Mouse (Mus musculus) gastrocnemius, adult 2 months (tissue): ENCODE data around the gene Tekt5. TPM values are rescaled to one million over a fixed set of nuclear protein-coding genes. Genes with fewer than 3 reads are reported as not detected.

Experiments used
- DNase-seq: peaks from one replicate; pipeline ENCODE4 v3.0.0; 2022
- H3K27ac ChIP-seq: fragments of 200-600 bp; 2 replicates; pipeline ENCODE4 v1.8.1; 2022; ENCODE audit warnings: mild to moderate bottlenecking
- H3K4me3 ChIP-seq: fragments of 200-600 bp; 2 replicates; pipeline ENCODE4 v1.8.1; 2022; ENCODE audit warnings: mild to moderate bottlenecking, moderate library complexity
- CTCF ChIP-seq: fragments of 200-600 bp; IDR thresholded peaks from 2 replicates; pipeline ENCODE4 v1.8.1; 2022; ENCODE audit warnings: antibody characterized with exemption, mild to moderate bottlenecking, moderate library complexity
- intact Hi-C: fragments of 180-260 bp; cut with DNase I; formaldehyde crosslinking; loops from one replicate; pipeline ENCODE4 v1.15.1; 2025
- long read RNA-seq, 2 experiments: library from polyadenylated mRNA; stranded (forward); transcript quantifications; one replicate each; pipeline ENCODE4 v2.0.0; 2021
- total RNA-seq, 2 experiments: library from RNA; stranded (reverse); gene quantifications; 2 replicates each; pipeline ENCODE4 v1.2.3; 2021

The Tekt5 gene
- total RNA-seq = not detected
- long read RNA-seq, experiment 1 = 0 reads
- long read RNA-seq, experiment 2 = 0 reads

DNA sequence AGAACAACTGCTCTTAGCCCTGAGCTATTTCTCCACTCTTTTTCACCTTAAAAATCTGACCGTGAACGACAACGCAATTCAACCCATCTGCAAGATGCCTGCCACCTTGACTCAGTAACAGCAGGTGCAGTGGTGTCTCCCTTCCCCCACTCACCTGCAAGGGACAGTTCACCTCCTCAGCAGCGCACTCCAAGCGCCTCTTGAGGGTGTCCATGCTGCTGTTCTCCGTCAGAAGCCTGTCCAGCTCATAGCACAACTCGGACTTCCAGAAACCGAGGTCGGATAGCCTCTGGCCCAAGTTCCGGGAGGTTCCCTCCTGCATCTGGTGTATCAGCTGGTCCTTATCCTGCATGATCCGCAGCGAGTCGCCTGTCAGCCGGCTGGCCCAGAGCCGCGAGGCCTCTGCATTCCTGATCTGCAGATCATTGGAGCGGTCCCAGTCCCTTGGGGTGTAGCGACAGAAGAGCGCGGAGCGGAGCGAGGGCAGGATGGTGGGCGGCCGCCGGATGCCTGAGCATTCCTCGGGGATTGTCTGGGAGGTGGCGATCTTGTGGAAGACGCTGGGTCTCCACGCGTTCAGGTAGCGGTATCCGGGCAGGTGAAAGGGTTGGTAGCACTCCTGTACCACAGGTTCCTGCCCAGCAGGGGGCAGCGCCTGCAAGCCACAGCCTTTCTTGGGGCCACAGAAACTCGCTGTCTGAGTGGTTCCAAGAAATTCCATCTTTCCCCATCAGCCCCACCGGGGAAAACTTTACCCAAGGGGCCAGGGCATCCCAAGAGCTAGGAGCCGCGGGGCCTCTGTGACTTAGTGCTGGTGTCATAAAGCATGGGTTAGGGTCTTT lies at the start of gene Tekt5:
Tekt5 (minus strand) TSS at position 792 of the 842 bp plus-strand sequence.
- intact Hi-C loops = no loop called here
- H3K4me3 ChIP-seq = peak within 1 kb of the TSS; percentile 61
- DNase-seq = peak; percentile 36

GRCm38 (mm10) chr16:10443723-10444122 lies 48.4 kb upstream of the Tekt5 start:
- DNase-seq = no peak
- intact Hi-C loops = no loop called here
- Histone ChIP-seq H3K27ac (no peak overlapping the region), H3K4me3 (no peak overlapping the region)
- TF ChIP-seq CTCF = no peak

More for the DNA sequence above, at the start of gene Tekt5:
- H3K27ac ChIP-seq = no peak within 1 kb of the TSS
- TF ChIP-seq CTCF = peak; percentile 65

DNA sequence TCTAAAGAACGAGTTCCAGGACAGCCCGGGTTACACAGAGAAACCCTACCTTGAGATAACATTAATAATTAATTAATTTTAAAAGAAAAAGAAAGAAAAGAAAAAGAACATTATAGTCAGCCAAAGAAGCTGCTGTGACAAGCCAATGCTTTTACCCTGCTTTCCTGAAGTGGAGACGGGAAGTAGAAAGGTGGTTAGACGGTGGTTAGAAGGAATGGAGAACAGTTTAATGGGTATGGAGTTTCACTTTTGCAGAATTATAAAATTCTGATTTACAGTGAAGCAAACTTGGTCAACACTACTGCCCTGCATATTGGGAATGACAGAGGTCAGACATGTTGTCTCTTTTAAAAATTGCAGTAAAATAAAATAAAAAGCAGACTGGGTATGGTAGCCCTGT lies 46.5 kb upstream of the Tekt5 start:
- no peak for TF ChIP-seq CTCF
- no peak for DNase-seq
- intact Hi-C loops = no loop called here
- H3K4me3 ChIP-seq = no peak overlapping the region
- H3K27ac ChIP-seq = no peak overlapping the region

GRCm38 (mm10) chr16:10441328-10441727 lies 46.0 kb upstream of the Tekt5 start:
- no peak overlapping the region for H3K4me3 ChIP-seq
- intact Hi-C loops = no loop called here
- TF ChIP-seq CTCF = no peak
- no peak for DNase-seq
- H3K27ac ChIP-seq = no peak overlapping the region

DNA sequence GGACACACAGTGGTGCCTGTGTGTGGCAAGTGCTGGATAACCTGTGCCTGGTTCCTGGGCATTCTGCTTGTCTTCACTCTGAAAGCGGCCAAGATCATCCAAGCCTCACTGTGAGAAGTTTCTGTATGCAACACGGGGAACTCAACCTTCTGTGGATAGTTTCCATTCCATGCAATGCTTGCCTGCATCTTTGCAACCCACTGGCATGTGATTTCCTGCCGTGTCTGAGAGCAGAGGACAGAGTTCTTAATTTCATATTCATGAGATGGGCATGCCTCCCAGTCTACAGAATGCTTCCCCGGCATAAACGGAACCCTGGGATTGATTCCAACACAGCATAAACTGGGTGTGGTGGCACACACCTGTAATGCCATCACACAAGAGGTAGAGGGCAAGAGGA lies 42.8 kb upstream of the Tekt5 start:
- H3K27ac ChIP-seq = no peak overlapping the region
- intact Hi-C loops = no loop called here
- TF ChIP-seq CTCF = no peak
- DNase-seq = no peak
- H3K4me3 ChIP-seq = no peak overlapping the region

- no peak for DNase-seq
- no peak overlapping the region for H3K4me3 ChIP-seq
- TF ChIP-seq CTCF = no peak
- no peak overlapping the region for H3K27ac ChIP-seq
- intact Hi-C loops = no loop called here
These were observed 40.9 kb upstream of the Tekt5 start for GRCm38 (mm10) chr16:10436166-10436565.

- H3K4me3 ChIP-seq = no peak overlapping the region
- H3K27ac ChIP-seq = no peak overlapping the region
- TF ChIP-seq CTCF = no peak
- DNase-seq = no peak
- intact Hi-C loops = no loop called here
These were observed 38.1 kb upstream of the Tekt5 start for GRCm38 (mm10) chr16:10433344-10433743.

GRCm38 (mm10) chr16:10432387-10432786 lies 37.1 kb upstream of the Tekt5 start:
- no peak for DNase-seq
- intact Hi-C loops = no loop called here
- H3K27ac ChIP-seq = no peak overlapping the region
- TF ChIP-seq CTCF = no peak
- H3K4me3 ChIP-seq = no peak overlapping the region

DNA sequence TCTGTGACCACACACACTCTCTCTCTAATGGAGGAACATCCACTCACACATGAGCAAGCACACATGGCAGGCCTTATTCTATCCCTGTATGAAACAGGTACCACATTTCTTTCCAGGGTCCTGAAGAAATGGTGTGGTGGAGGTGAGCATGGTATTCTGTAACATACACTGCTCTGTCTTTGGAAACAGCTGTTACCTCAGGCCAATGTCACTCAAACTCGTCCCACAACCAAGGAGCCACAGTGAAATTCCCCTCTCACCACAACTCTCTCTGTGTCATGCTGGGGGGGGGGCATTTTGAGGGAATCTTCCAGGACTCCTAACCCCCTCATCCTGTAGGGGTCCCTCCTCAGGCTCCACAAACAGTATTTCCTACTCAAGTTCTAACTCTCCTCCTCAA lies 36.6 kb upstream of the Tekt5 start:
- Histone ChIP-seq H3K4me3 (no peak overlapping the region), H3K27ac (no peak overlapping the region)
- no peak for TF ChIP-seq CTCF
- intact Hi-C loops = no loop called here
- DNase-seq = no peak

GRCm38 (mm10) chr16:10420447-10421054 lies 25.3 kb upstream of the Tekt5 start:
- peak; percentile 1 for DNase-seq
- TF ChIP-seq CTCF = no peak
- H3K4me3 ChIP-seq = no peak overlapping the region
- no peak overlapping the region for H3K27ac ChIP-seq
- intact Hi-C loops = no loop called here

- intact Hi-C loops = loop anchor here (10.0 kb wide), 1 partner anchor 1543 kb away; no protein-coding TSS in a partner anchor
- peak; percentile 13 for DNase-seq
- TF ChIP-seq CTCF = no peak
- Histone ChIP-seq H3K4me3 (no peak overlapping the region), H3K27ac (no peak overlapping the region)
These were observed 22.5 kb upstream of the Tekt5 start for GRCm38 (mm10) chr16:10417723-10418259.

- Histone ChIP-seq H3K4me3 (no peak overlapping the region), H3K27ac (no peak overlapping the region)
- intact Hi-C loops = loop anchor here (10.0 kb wide), 1 partner anchor 1542 kb away; no protein-coding TSS in a partner anchor
- DNase-seq = peak; percentile 8
- TF ChIP-seq CTCF = peak; percentile 63
These were observed 21.6 kb upstream of the Tekt5 start for GRCm38 (mm10) chr16:10416866-10417265.

DNA sequence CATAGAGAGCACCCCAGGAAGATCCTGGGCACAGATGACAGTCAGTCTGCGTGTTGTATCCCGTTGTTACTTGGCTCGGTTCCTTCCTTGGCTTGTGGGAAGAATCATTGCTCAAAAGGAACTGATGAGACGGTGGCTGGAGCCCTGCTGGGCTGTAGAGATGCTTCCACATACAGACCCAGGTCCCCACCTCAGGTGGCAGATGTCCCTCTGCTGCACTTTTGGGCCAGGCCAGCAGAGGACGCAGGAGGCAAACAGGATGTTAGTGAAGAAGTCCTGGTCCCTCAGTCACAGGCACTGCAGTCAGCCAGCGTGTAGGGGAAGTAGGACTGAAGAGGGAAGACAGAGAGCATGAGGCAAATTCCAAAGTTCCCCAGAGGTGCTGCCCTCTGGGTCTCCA lies 20.7 kb upstream of the Tekt5 start:
- Histone ChIP-seq H3K27ac (no peak overlapping the region), H3K4me3 (no peak overlapping the region)
- intact Hi-C loops = loop anchor here (10.0 kb wide), 1 partner anchor 1541 kb away; no protein-coding TSS in a partner anchor
- TF ChIP-seq CTCF = peak; percentile 36
- DNase-seq = peak; percentile 41
